Mouse (Mus musculus) megakaryocyte, embryonic 14.5 days (primary cell): ENCODE results near the gene Ssna1. TPM values are rescaled to one million over a fixed set of nuclear protein-coding genes. Genes with fewer than 3 reads are reported as not detected.

Source experiments
- H3K27me3 ChIP-seq: replicated peaks from 2 replicates; pipeline ENCODE3; 2012; ENCODE audit warnings: inconsistent platforms
- H3K36me3 ChIP-seq: replicated peaks from 2 replicates; pipeline ENCODE3; 2012; ENCODE audit warnings: low read length, inconsistent platforms, mixed read lengths
- H3K4me1 ChIP-seq: 2 replicates; pipeline ENCODE4 v1.6.1; 2012; ENCODE audit warnings: inconsistent platforms
- H3K4me3 ChIP-seq: replicated peaks from 2 replicates; pipeline ENCODE3; 2012; ENCODE audit warnings: moderate library complexity, mild to moderate bottlenecking, inconsistent platforms
- H3K9me3 ChIP-seq: 2 replicates; pipeline ENCODE4 v1.6.1; 2012; ENCODE audit warnings: inconsistent platforms
- FLI1 ChIP-seq: IDR thresholded peaks from 2 replicates; pipeline ENCODE4 v1.6.1; 2012; ENCODE audit warnings: low read length, inconsistent platforms, mixed read lengths
- GATA1 ChIP-seq: IDR thresholded peaks from 3 replicates; pipeline ENCODE4 v1.6.1; 2012; ENCODE audit warnings: mixed read lengths, low read length, inconsistent platforms, borderline replicate concordance
- polyA plus RNA-seq: library from polyadenylated mRNA; stranded (reverse); fragments of >175 nt; gene quantifications from 2 replicates; pipeline ENCODE4 v1.2.3, GENCODE M21; 2012; ENCODE audit warnings: low replicate concordance; ENCODE audit not compliant: insufficient read depth

The Ssna1 gene
- polyA plus RNA-seq, 1 experiment: 160 TPM

DNA sequence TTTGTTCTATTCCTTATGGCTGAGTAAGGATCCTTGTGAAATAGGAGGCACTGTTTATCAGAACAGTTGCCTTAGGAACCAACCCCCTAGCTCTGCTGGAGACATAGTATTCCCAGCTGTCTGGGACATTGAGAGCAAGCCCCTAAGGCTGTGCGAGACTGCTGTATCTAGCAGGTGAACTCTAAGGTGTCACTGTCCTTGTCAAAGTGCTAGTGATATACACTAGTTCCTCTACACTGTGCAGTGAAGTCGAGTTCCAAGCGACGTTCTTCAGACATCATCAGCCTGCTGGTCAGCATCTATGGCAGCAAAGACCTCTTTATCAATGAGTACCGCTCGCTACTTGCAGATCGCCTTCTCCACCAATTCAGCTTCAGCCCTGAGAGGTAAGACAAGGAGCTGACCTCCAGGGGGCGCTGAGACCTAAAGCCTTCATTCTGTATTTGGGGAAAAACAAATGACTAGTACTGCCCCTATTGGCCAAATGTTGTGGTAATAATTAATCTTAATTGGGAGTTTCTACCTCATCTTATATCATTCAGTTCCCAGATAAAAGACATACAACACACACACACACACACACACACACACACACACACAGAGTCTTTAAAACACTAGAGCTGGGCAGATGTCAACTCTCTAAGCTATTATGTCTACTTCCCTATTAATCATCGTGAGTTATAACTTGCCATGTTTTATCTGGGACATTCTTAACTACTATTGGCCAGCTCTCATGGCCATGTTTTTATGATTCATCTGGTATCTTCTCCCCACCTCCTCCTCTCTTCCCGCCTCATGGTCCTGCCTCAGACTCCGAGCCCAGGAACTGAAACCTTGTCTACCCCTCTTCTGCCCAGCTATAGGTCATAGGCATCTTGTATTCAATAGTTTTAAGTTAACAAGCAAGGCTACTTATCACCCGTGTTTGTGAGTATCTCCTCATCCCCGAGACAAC, 7.0 kb upstream of the Ssna1 start:
- Histone ChIP-seq H3K4me3 (no peak overlapping the region), H3K4me1 (peaks cover 10% of the 10 kb centered on the region; the same call in 1 of the 2 replicates), H3K27me3 (no peaks in the 10 kb centered on the region), H3K9me3 (no peaks in the 10 kb centered on the region), H3K36me3 (peaks cover 97% of the 10 kb centered on the region)
- TF ChIP-seq FLI1: no peak
- no peak for TF ChIP-seq GATA1

DNA sequence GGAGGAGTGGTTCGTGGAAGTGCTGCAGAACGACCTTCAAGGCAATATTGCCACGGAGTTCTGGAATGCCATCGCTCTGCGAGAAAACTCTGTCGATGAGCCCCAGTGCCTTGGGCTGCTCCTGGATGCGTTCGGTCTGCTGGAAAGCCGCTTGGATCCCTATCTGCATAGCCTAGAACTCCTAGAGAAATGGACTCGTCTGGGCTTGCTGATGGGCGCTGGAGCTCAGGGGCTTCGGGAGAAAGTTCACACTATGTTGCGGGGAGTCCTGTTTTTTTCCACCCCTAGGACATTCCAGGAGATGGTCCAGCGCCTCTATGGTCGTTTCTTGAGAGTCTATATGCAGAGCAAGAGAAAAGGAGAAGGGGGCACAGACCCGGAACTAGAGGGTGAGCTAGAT, 772 bp upstream of the Ssna1 start:
- peaks cover 80% of the 10 kb centered on the region for H3K36me3 ChIP-seq
- no peaks in the 10 kb centered on the region for H3K27me3 ChIP-seq
- peak overlapping the region; percentile 97 for H3K4me3 ChIP-seq
- H3K4me1 ChIP-seq: peaks cover 65% of the 10 kb centered on the region
- no peaks in the 10 kb centered on the region for H3K9me3 ChIP-seq
- no peak for TF ChIP-seq FLI1

DNA sequence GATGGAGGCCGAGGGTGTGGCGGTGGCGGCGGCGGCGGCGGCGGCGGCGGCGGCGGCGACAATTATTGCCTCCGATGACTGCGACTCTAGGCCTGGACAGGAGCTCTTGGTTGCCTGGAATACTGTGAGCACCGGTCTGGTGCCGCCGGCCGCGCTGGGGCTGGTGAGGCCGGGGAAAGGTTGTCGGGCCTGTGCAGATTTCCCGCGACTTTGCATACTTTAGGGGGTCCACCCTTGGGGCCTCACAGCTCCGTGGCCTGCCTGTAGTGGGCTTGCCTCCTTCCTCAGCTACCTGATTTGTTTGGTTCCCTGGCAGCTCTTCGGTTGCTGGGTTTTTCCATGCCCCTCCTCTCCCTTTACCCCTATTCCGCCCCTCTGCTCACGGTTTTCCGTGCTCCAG, 277 bp upstream of the Ssna1 start:
- no peaks in the 10 kb centered on the region for H3K27me3 ChIP-seq
- TF ChIP-seq FLI1: no peak
- no peak for TF ChIP-seq GATA1
- H3K36me3 ChIP-seq: peaks cover 80% of the 10 kb centered on the region
- H3K4me3 ChIP-seq: peak overlapping the region; percentile 97
- H3K4me1 ChIP-seq: peaks cover 70% of the 10 kb centered on the region
- H3K9me3 ChIP-seq: no peaks in the 10 kb centered on the region

DNA sequence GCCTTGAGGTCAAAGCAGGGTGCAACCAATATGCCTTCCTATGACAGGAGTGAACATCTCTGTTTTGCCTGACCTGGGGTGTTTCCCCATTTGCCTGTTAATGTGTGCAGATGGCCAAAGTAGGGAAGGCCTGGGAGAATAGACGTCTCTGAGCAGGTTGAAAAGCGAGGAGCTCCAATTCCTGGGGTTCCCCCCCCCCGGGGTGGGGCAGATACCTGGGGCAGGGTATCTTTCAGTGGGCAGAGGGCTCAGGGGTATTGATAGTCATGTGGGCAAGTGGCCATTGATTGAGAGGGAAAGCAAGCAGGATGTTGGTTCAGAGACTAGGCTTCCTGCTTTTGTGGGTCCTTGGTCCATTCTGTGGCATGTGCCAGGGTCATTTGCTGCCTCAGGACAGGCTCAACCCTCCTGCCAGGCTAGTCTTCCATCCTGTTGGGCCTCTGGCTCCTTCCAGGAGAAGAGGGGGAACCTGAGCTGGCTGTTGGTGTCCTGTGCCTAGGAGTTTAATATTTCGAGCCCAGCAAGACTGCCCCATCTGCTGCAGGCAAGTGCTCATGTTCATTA, 4.4 kb downstream of the Ssna1 start:
- no peaks in the 10 kb centered on the region for H3K27me3 ChIP-seq
- H3K4me3 ChIP-seq: no peak overlapping the region
- peaks cover 93% of the 10 kb centered on the region for H3K4me1 ChIP-seq
- no peak for TF ChIP-seq FLI1
- no peak for TF ChIP-seq GATA1
- peaks cover 58% of the 10 kb centered on the region for H3K36me3 ChIP-seq
- H3K9me3 ChIP-seq: no peaks in the 10 kb centered on the region

DNA sequence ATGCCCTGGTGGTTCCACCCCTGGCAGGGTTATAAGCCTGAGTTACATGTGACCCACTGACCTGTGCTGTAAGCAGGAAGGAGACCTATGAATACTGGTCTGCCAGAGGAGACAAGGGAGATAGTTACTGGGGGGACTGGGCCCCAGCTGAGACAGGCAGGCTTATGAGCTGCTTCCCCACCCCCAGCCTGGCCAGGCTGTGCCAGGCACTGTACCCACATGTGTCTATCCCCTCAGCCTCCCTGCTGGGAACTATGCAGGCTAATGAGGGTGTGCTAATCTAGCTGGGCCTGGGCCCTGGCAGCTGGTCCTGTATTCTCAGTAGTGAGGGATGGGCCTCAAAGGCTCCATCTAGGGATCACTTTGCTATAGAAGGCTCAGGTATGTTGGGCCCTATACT, 5.0 kb downstream of the Ssna1 start:
- no peaks in the 10 kb centered on the region for H3K27me3 ChIP-seq
- H3K4me1 ChIP-seq: peaks cover 92% of the 10 kb centered on the region
- H3K4me3 ChIP-seq: peak overlapping the region; percentile 51
- no peaks in the 10 kb centered on the region for H3K9me3 ChIP-seq
- H3K36me3 ChIP-seq: peaks cover 58% of the 10 kb centered on the region
- TF ChIP-seq GATA1 (no peak), FLI1 (no peak)

DNA sequence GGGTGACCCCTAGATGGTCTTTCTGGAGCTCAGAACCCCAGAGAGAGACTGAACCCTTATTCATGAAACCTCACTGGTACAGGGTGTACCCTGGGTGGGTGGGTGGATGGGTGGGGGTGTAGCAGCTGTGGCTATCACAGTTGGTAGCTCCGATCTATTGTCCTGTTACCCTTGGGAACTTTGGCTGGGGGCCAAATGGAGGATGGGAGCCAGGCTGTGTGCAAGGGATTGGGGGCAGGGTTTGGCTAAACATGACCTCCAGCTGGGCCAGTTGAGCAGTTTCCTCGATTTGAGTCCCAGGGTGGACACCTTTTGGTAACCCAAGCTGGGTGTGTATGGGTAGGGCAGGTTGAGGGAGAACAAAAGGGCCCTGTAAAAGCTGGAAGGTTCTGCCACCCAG, 5.5 kb downstream of the Ssna1 start:
- no peaks in the 10 kb centered on the region for H3K9me3 ChIP-seq
- H3K4me3 ChIP-seq: peak overlapping the region; percentile 88
- peaks cover 96% of the 10 kb centered on the region for H3K4me1 ChIP-seq
- TF ChIP-seq GATA1 (no peak), FLI1 (no peak)
- no peaks in the 10 kb centered on the region for H3K27me3 ChIP-seq
- H3K36me3 ChIP-seq: peaks cover 58% of the 10 kb centered on the region

DNA sequence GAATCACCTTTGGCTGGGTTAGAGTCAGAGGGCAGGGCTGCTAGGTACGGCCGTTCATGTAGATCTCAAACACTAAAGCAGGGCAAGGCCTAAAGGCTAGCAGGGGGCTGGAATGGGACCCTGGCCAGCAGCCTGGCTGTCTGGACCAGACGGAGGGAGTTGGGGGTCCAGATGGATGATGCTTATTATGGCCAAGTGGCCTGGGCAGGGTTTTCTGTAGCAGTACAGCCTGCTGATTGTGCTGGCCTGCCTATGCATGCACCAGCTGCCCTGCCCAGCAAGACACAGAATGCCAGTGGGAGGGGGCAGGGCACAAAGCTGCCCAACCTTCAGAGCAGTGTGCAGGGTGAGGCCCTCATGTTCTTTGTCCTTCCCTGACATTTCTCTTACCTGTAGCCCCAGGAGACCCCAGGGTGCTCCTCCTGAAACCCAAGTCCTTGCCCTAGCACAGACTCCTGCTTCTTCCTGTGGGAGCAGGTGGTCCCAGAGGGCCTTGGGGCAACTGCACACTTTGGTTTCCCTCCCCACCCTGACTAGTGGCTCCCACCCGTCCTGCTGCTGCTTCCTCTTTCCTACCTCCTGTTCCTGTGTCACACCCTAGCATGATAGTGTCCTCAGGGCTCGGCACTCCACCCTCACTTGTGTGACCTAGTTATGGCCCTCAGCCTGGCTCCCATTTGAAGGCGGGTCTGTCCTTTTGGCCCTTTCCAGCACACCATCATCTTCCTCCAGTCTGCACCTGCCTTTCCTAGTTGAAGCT, 6.2 kb downstream of the Ssna1 start:
- no peaks in the 10 kb centered on the region for H3K9me3 ChIP-seq
- H3K4me1 ChIP-seq: peaks cover 95% of the 10 kb centered on the region
- H3K4me3 ChIP-seq: peak overlapping the region; percentile 88
- no peaks in the 10 kb centered on the region for H3K27me3 ChIP-seq
- TF ChIP-seq FLI1: no peak
- no peak for TF ChIP-seq GATA1
- H3K36me3 ChIP-seq: peaks cover 58% of the 10 kb centered on the region

DNA sequence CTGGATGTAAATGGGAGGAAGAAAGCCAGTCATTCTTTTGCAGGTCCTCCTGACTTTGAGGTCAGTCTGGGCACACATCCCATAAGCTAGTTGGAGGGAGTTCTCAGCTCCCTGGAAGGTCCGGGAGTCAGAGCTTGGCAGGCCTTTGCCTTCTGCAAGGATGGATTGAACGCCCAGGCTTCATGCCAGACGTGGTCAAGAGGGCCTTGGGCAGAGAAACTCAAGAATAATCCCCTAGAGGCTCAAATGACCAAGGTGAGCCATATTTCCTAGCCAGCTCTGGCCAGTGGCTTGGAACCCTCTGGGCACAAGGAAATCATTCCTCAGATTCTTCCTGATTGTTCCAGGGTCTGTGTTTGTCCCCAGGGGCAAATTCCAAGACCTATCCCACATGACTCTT, 7.4 kb downstream of the Ssna1 start:
- no peak for TF ChIP-seq GATA1
- TF ChIP-seq FLI1: no peak
- Histone ChIP-seq H3K9me3 (no peaks in the 10 kb centered on the region), H3K36me3 (peaks cover 46% of the 10 kb centered on the region), H3K4me3 (peak overlapping the region; percentile 76), H3K4me1 (peaks cover 83% of the 10 kb centered on the region), H3K27me3 (no peaks in the 10 kb centered on the region)

DNA sequence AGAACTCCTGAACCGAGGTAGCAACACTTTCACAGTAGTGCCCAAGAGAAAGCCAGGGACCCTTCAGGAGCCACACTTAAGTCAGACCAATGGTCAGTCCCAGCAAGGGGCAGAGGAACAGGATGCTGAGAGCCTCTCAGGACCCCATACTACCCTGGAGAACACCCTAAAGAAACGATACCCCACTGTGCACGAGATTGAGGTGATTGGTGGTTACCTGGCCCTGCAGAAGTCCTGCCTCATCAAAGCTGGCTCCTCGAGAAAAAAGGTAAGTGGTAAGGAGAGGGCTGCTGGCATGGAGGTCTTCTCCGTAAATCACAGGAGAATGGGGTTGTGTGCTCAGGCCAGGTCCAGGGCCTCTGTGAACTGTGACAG, 8.0 kb downstream of the Ssna1 start:
- no peak for TF ChIP-seq GATA1
- no peak for TF ChIP-seq FLI1
- H3K4me1 ChIP-seq: peaks cover 77% of the 10 kb centered on the region

More for the DNA sequence above, 8.0 kb downstream of the Ssna1 start:
- H3K4me3 ChIP-seq: peak overlapping the region; percentile 96
- no peaks in the 10 kb centered on the region for H3K9me3 ChIP-seq
- no peaks in the 10 kb centered on the region for H3K27me3 ChIP-seq
- peaks cover 40% of the 10 kb centered on the region for H3K36me3 ChIP-seq
